Mouse (Mus musculus) spleen, postnatal 4 days (tissue): ENCODE results near the gene Pank2.
"Not testable (repeated sequence)": the region's sequence is repeated elsewhere in the genome, so short reads cannot be mapped to it uniquely, and the experiment has no call there.

Experiments used
- DNase-seq, 2 experiments: peaks; one replicate each; pipeline ENCODE4 v3.0.0; 2022; ENCODE audit warnings: low spot score in 2 of 2

The Pank2 gene

GRCm38 (mm10) chr2:131260544-131261307 is 1.6 kb upstream of the Pank2 start:
- no peak for DNase-seq

- DNase-seq: no peak
These were observed 648 bp upstream of the Pank2 start for GRCm38 (mm10) chr2:131261481-131262212.

GRCm38 (mm10) chr2:131262680-131263670 is 680 bp downstream of the Pank2 start:
- no peak for DNase-seq

- DNase-seq: no peak
These were observed 1.7 kb downstream of the Pank2 start for GRCm38 (mm10) chr2:131264027-131264426.

- no peak for DNase-seq
These were observed 2.8 kb downstream of the Pank2 start for GRCm38 (mm10) chr2:131265056-131265455.

- DNase-seq: no peak
These were observed 13.2 kb downstream of the Pank2 start for GRCm38 (mm10) chr2:131275493-131275892.

- DNase-seq: no peak
These were observed 14.4 kb downstream of the Pank2 start for GRCm38 (mm10) chr2:131276722-131277121.

- no peak for DNase-seq
These were observed 19.3 kb downstream of the Pank2 start for GRCm38 (mm10) chr2:131281596-131281995.

- no peak for DNase-seq
These were observed 24.0 kb downstream of the Pank2 start for GRCm38 (mm10) chr2:131286276-131286675.

GRCm38 (mm10) chr2:131290669-131291068 is 28.4 kb downstream of the Pank2 start:
- DNase-seq: no peak

GRCm38 (mm10) chr2:131296746-131297261 is 34.5 kb downstream of the Pank2 start:
- DNase-seq: no peak

- DNase-seq: not testable (repeated sequence)
These were observed 36.4 kb downstream of the Pank2 start for GRCm38 (mm10) chr2:131298674-131299073.

- DNase-seq: no peak
These were observed 38.2 kb downstream of the Pank2 start for GRCm38 (mm10) chr2:131300485-131300884.

GRCm38 (mm10) chr2:131301635-131302034 is 39.3 kb downstream of the Pank2 start:
- no peak for DNase-seq

GRCm38 (mm10) chr2:131304497-131304896 is 42.2 kb downstream of the Pank2 start:
- DNase-seq: no peak

GRCm38 (mm10) chr2:131305226-131305625 is 42.9 kb downstream of the Pank2 start:
- DNase-seq: not testable (repeated sequence)

GRCm38 (mm10) chr2:131307391-131307790 is 45.1 kb downstream of the Pank2 start:
- DNase-seq: no peak

GRCm38 (mm10) chr2:131307822-131308221 is 45.5 kb downstream of the Pank2 start:
- no peak for DNase-seq

- DNase-seq: no peak
These were observed 47.0 kb downstream of the Pank2 start for GRCm38 (mm10) chr2:131309296-131309695.

GRCm38 (mm10) chr2:131316167-131316566 is 53.9 kb downstream of the Pank2 start:
- DNase-seq: no peak

- DNase-seq: no peak
These were observed 57.1 kb downstream of the Pank2 start for GRCm38 (mm10) chr2:131319401-131319800.

- not testable (repeated sequence) for DNase-seq
These were observed 58.9 kb downstream of the Pank2 start for GRCm38 (mm10) chr2:131321192-131321591.
